Mouse (Mus musculus) small intestine, adult 2 months (tissue): ENCODE data around the gene Edem1. TPM values are rescaled to one million over a fixed set of nuclear protein-coding genes. Genes with fewer than 3 reads are reported as not detected.

Source experiments
- H3K27ac ChIP-seq: fragments of 200-500 bp; 2 replicates; pipeline ENCODE4 v1.5.1; 2012; ENCODE audit warnings: low read depth, low read length, control low read depth, inconsistent platforms; ENCODE audit not compliant: insufficient read depth
- H3K27me3 ChIP-seq: fragments of 200-500 bp; 2 replicates; pipeline ENCODE4 v1.6.1; 2012; ENCODE audit warnings: mild to moderate bottlenecking, moderate library complexity, low read length, inconsistent platforms; ENCODE audit not compliant: control insufficient read depth, insufficient read depth
- H3K36me3 ChIP-seq: fragments of 200-500 bp; 2 replicates; pipeline ENCODE4 v1.6.1; 2012; ENCODE audit warnings: mild to moderate bottlenecking, low read length, control low read depth, inconsistent platforms; ENCODE audit not compliant: control insufficient read depth, insufficient read depth
- H3K4me1 ChIP-seq: fragments of 200-500 bp; 2 replicates; pipeline ENCODE4 v1.6.1; 2012; ENCODE audit warnings: low read length, inconsistent platforms, mixed read lengths; ENCODE audit not compliant: control insufficient read depth, insufficient read depth, insufficient read length
- H3K4me3 ChIP-seq: fragments of 200-500 bp; 2 replicates; pipeline ENCODE4 v1.5.1; 2012; ENCODE audit warnings: low read depth, mild to moderate bottlenecking, control low read depth, inconsistent platforms, low read length, moderate library complexity
- CTCF ChIP-seq: fragments of 200-500 bp; IDR thresholded peaks from 2 replicates; pipeline ENCODE4 v1.5.1; 2012; ENCODE audit warnings: low read depth, mild to moderate bottlenecking, control low read depth, inconsistent platforms, low read length, moderate library complexity, mixed read lengths; ENCODE audit not compliant: insufficient replicate concordance, insufficient read length; ENCODE audit errors: extremely low read depth
- POLR2A ChIP-seq: fragments of 200-500 bp; IDR thresholded peaks from 2 replicates; pipeline ENCODE4 v1.6.1; 2012; ENCODE audit warnings: low read depth, mild to moderate bottlenecking, control low read depth, inconsistent platforms, low read length, moderate library complexity
- WGBS: fragments of 180-500 bp; shearing (Covaris S2); methylation state at CpG from one replicate; pipeline ENCODE4 v1.1.7; 2018; 5-methylcytosine and 5-hydroxymethylcytosine counted together
- polyA plus RNA-seq: library from polyadenylated mRNA; depleted of rRNA; stranded (reverse); fragments of >200 nt; gene quantifications from 2 replicates; pipeline ENCODE4 v1.2.3, GENCODE M21; 2012; rRNA removed

The Edem1 gene
- 30.8 and 55.9 TPM in 2 replicates for polyA plus RNA-seq

DNA sequence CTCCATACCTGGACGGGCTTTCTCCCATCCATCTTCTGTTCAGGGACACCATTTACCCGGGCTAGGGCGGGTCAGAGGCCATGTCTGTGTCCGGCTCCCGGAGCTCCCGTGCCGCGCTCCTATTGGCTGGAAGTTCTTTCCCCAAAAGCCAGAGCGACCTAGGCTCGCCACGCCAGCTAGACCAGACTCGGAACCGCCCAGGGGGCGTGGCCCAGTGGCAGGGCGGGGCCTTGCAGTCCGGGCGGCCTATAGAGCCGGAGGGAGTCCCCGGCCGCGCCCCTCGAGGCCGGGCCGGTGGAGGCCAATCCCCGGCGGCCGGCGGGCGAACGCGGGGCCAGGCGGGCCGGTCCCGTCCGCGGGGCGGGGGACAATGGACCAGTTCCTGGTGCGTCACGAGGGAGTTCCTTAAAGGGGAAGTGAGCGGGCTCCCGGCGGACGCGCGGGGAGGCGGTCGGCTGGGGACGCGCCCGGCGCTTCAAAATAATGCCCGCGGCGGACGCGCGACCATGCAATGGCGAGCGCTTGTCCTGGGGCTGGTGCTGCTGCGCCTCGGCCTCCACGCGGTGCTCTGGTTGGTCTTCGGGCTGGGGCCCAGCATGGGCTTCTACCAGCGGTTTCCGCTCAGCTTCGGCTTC lies at the start of gene Edem1:
Gene Edem1 (plus strand): TSS at position 408 of the 635 bp plus-strand sequence.
- Histone ChIP-seq H3K27ac (peak within 1 kb of the TSS; percentile 90), H3K4me1 (peaks cover 13% of the 10 kb centered on the region; the same call in 1 of the 2 replicates), H3K36me3 (peaks cover 3% of the 10 kb centered on the region; the same call in 1 of the 2 replicates), H3K27me3 (no peaks in the 10 kb centered on the region), H3K4me3 (peak within 1 kb of the TSS; percentile 88)
- TF ChIP-seq CTCF, result no peak
- peak; percentile 90 for TF ChIP-seq POLR2A
- under 1% methylated on average over 67 of the region's 67 CpGs for WGBS

DNA sequence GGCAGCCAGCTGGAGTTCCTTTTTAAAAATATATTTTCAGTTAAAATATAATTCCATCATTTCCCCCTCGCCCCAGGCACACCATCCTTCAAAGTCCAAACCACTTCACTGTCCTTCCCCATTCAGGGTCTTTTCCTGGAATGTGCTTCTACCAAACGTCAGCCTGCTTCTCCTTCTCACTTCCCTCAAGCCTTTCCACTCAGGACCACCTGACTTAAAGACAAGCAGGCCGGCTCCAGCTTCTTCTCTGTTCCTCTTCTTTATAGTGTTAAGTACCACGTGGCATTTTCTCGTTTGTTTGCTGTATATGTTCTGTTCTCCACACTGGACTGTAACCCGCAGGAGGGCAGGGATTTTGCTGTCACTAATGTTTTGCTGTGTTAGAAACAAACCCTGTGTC lies 46.6 kb upstream of the Edem1 start:
- peaks cover 18% of the 10 kb centered on the region; the same call in 1 of the 2 replicates for H3K4me1 ChIP-seq
- WGBS, result 59% methylated on average over 6 of the region's 6 CpGs
- no peak overlapping the region for H3K27ac ChIP-seq
- no peaks in the 10 kb centered on the region for H3K27me3 ChIP-seq
- no peak overlapping the region for H3K4me3 ChIP-seq
- no peaks in the 10 kb centered on the region for H3K36me3 ChIP-seq
- TF ChIP-seq CTCF (no peak), POLR2A (no peak)

DNA sequence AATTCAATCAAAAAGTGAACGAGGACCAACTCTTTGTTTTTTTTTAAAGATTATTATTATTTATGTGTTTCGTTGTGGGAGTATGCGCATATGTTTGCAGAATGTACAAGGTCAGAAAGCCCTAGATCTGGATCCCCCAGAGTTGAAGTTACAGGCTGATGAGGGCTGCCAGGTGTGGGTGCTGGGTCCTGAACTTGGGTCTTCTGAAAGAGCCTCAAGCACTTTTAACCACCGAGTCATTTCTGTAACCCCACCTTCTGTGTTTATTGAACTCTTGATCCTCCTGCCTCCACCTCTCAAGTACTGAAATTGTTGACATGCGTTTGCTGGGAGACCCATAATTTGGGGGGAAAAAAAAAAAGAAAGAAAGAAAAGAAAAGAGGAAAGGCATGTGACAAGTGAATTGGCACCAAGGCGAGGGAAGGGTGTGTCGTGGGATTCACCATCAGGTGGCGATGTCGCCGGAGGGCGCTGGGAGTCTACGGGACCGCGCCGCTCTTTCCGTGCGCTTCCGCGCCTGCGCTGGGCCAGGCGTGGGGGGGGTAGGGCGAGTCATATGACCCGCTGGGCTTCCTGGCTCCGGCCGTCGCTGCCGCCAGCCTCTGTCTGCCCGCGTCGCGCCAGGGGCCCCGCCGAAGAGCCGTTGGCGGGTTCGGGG lies 45.8 kb upstream of the Edem1 start, which contains the start of gene Arl8b:
Gene Arl8b (plus strand): TSS at position 574 of the 658 bp plus-strand sequence.
- TF ChIP-seq CTCF (peak; percentile 87), POLR2A (peak; percentile 83)
- Histone ChIP-seq H3K4me1 (peaks cover 16% of the 10 kb centered on the region; the same call in 1 of the 2 replicates), H3K27ac (peak within 1 kb of the TSS; percentile 76), H3K4me3 (peak within 1 kb of the TSS; percentile 99), H3K27me3 (no peaks in the 10 kb centered on the region), H3K36me3 (no peaks in the 10 kb centered on the region)
- 9% methylated on average over 36 of the region's 36 CpGs for WGBS

DNA sequence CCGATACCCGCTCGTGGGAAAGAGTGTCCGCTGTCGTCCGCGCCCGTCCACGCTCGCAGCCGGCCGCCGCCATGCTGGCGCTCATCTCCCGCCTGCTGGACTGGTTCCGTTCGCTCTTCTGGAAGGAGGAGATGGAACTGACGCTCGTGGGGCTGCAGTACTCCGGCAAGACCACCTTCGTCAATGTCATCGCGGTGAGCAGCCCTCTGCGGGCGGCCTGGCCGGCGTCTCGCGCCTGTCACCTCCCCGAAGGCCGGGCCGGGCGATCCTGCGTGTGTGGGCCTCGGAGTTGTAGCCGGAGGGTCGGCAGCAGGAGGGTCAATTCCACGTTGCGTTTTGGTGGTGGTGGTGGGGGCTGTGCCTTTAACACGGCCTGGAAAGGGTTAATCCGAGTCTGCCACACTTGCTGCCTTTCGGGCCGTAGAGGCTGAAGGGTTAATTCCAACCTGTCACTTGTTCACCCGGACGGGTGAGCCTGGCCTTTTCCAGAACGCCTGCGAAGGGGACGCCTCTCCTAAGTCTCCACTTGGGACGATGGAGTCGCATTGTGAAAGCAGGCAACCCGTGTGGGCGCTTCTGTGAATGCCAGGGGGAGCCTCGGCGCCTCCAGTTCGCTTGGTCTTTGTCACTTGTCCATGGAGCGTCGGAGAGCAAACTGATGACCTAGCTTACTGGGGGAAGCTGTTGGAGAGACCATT lies 45.1 kb upstream of the Edem1 start:
- Histone ChIP-seq H3K36me3 (no peaks in the 10 kb centered on the region), H3K27ac (peak overlapping the region; percentile 76), H3K4me3 (peak overlapping the region; percentile 99), H3K27me3 (no peaks in the 10 kb centered on the region), H3K4me1 (peaks cover 13% of the 10 kb centered on the region; the same call in 1 of the 2 replicates)
- TF ChIP-seq CTCF, result no peak; the same call in 1 of the 2 replicates
- no peak for TF ChIP-seq POLR2A
- under 1% methylated on average over 57 of the region's 57 CpGs for WGBS

DNA sequence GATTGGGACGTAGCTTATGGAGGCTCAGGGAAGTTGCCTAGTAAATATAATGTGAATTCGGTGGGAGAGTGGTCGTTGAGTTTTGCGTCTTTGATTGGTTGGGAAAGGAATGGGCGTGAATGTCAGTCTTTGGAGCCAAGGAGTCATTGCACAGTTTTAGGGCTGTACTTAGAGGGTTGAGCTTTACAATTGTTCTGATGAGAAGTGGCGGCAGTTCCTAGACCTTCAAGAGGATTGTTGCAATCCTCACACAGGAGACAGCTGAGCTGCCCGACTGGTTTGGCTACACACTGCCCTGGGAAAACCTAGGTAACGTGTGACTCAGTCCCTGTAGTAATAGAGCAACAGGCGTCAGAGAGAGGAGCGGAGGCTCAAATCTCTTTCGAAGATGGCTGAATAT lies 44.4 kb upstream of the Edem1 start:
- TF ChIP-seq CTCF, result no peak
- no peak for TF ChIP-seq POLR2A
- Histone ChIP-seq H3K27me3 (no peaks in the 10 kb centered on the region), H3K36me3 (no peaks in the 10 kb centered on the region), H3K4me1 (peaks cover 11% of the 10 kb centered on the region; the same call in 1 of the 2 replicates), H3K4me3 (peak overlapping the region; percentile 99), H3K27ac (no peak overlapping the region)
- 7% methylated on average over 11 of the region's 11 CpGs for WGBS

DNA sequence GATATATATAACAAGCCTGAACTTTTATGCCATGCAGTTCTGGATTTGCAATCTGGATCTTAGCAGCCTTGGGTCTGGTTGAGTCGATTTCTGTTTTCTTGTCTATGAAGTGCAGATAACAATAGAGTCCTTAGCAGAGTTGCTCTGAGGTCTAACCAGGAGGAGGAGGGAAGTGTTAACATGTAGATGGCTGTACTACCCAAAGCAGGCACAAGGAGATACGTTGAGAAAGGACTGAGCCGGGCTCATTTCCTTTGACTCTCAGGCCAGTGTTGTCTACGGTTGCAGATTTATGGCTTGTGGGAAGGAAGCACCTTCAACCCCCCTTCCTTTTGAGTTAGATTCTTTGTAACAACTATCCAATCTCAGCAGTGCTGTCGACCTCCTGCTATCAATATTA lies 43.6 kb upstream of the Edem1 start:
- 6% methylated on average over 5 of the region's 5 CpGs for WGBS
- Histone ChIP-seq H3K4me3 (no peak overlapping the region), H3K36me3 (no peaks in the 10 kb centered on the region), H3K27me3 (no peaks in the 10 kb centered on the region), H3K27ac (no peak overlapping the region), H3K4me1 (peaks cover 9% of the 10 kb centered on the region; the same call in 1 of the 2 replicates)
- TF ChIP-seq POLR2A (no peak), CTCF (no peak)

DNA sequence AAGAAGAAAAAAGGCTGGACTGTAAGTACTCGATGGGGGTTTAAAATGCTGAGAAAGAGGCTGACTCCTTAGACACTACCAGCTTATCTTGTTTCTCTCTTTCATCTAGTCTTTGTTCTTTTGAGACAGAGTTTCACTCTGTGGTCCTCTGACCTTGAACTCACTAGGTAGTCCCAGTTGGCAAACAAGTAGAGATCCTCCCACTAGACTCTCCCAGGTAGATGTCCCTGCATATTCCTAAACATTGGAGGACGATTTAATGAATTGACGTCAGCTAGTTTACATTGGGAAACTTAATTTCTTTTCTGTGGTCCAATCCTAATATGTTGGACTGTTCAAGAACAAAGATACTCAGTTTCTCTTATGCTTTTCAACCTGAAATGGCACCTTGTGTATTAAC lies 42.9 kb upstream of the Edem1 start:
- WGBS, result 40% methylated on average over 3 of the region's 3 CpGs

More for the DNA sequence above, 42.9 kb upstream of the Edem1 start:
- no peak overlapping the region for H3K27ac ChIP-seq
- H3K4me3 ChIP-seq, result no peak overlapping the region
- H3K27me3 ChIP-seq, result no peaks in the 10 kb centered on the region
- no peaks in the 10 kb centered on the region for H3K36me3 ChIP-seq
- TF ChIP-seq POLR2A, result no peak
- TF ChIP-seq CTCF, result no peak
- peaks cover 9% of the 10 kb centered on the region; the same call in 1 of the 2 replicates for H3K4me1 ChIP-seq
